Mouse (Mus musculus) lung, postnatal 0 days (tissue): ENCODE results near the gene Hist1h4j. TPM values are rescaled to one million over a fixed set of nuclear protein-coding genes. Genes with fewer than 3 reads are reported as not detected.

Experiments used
- ATAC-seq: fragments of 200-750 bp; cut with Nextera tagmentation; 2 replicates; pipeline ENCODE4 v1.8.0; 2017; ENCODE audit warnings: moderate library complexity
- DNase-seq: peaks from one replicate; pipeline ENCODE4 v3.0.0-alpha.2; 2016; ENCODE audit warnings: low spot score
- H3K27ac ChIP-seq: fragments of 300-500 bp; sonication (generic); 2 replicates; pipeline ENCODE4 v1.5.1; 2014; ENCODE audit warnings: antibody characterized with exemption, mild to moderate bottlenecking, low read length, mixed read lengths
- H3K27me3 ChIP-seq: fragments of 300-500 bp; sonication (generic); replicated peaks from 2 replicates; pipeline ENCODE4 v1.6.1; 2014; ENCODE audit warnings: low read length, mixed read lengths; ENCODE audit not compliant: insufficient read depth
- H3K36me3 ChIP-seq: fragments of 300-500 bp; sonication (generic); 2 replicates; pipeline ENCODE4 v1.6.1; 2014; ENCODE audit warnings: low read length, mixed read lengths; ENCODE audit not compliant: insufficient read depth
- H3K4me1 ChIP-seq: fragments of 300-500 bp; sonication (generic); 2 replicates; pipeline ENCODE4 v1.6.1; 2014; ENCODE audit warnings: antibody characterized with exemption, low read depth, low read length, mixed read lengths; ENCODE audit not compliant: insufficient read depth
- H3K4me2 ChIP-seq: fragments of 300-500 bp; sonication (generic); replicated peaks from 2 replicates; pipeline ENCODE4 v1.6.1; 2014; ENCODE audit warnings: low read depth, mild to moderate bottlenecking, low read length, moderate library complexity, mixed read lengths
- H3K4me3 ChIP-seq: fragments of 300-500 bp; sonication (generic); 2 replicates; pipeline ENCODE4 v1.5.1; 2014; ENCODE audit warnings: low read depth, low read length
- H3K9ac ChIP-seq: fragments of 300-500 bp; sonication (generic); replicated peaks from 2 replicates; pipeline ENCODE4 v1.6.1; 2014; ENCODE audit warnings: low read depth, mild to moderate bottlenecking
- H3K9me3 ChIP-seq: fragments of 300-500 bp; sonication (generic); 2 replicates; pipeline ENCODE4 v1.6.1; 2016; ENCODE audit warnings: low read length, mixed read lengths
- CTCF ChIP-seq: IDR thresholded peaks from 2 replicates; pipeline ENCODE4 v1.5.1; 2016; ENCODE audit warnings: antibody characterized with exemption, mild to moderate bottlenecking
- EP300 ChIP-seq: IDR thresholded peaks from 2 replicates; pipeline ENCODE4 v1.6.1; 2016; ENCODE audit warnings: antibody characterized with exemption, mild to moderate bottlenecking, control low read depth
- WGBS: fragments of 180-500 bp; shearing (Covaris S2); extraction: QIAGEN DNeasy Blood & Tissue Kit; methylation state at CpG from one replicate; pipeline ENCODE4 v1.1.7; 2014; 5-methylcytosine and 5-hydroxymethylcytosine counted together
- microRNA-seq: library from miRNA; unstranded; fragments of <30 nt; microRNA quantifications from one replicate; pipeline ENCODE4, GENCODE M21; 2016
- polyA plus RNA-seq: library from polyadenylated mRNA; unstranded; fragments of >200 nt; fragmentation: Nextera tagmentation; extraction: Ambion mirVana; gene quantifications from 2 replicates; pipeline ENCODE4 v1.2.1, GENCODE M21; 2015

The Hist1h4j gene
- polyA plus RNA-seq, 1 experiment from 2014 or later: not detected

DNA sequence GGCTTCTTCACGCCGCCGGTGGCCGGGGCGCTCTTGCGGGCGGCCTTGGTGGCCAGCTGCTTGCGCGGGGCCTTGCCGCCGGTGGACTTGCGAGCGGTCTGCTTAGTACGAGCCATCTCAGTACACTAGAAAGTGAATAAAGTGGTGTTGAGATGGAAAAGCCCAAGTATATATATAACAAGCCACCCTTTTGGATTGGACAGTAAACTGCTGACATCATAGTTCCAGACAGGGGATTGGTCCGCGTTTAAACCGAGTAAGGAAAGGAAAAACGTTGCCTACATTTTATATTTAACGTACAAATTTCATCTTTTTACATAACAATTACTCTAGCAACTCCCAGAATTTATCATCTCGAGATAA, 48.4 kb downstream of the Hist1h4j start, which contains the start of gene Hist1h3i:
TSS of gene Hist1h3i (minus strand) at position 116 of the 363 bp plus-strand sequence.
- WGBS: 0% methylated on average over 13 of the region's 20 CpGs
- peaks cover 10% of the 10 kb centered on the region; the same call in 1 of the 2 replicates for H3K4me1 ChIP-seq
- H3K4me3 ChIP-seq: peak within 1 kb of the TSS; percentile 34
- no peaks in the 10 kb centered on the region for H3K9me3 ChIP-seq
- TF ChIP-seq EP300: no peak
- TF ChIP-seq CTCF: no peak
- 0 out of 2 replicates have a peak within 1 kb of the TSS, but pooled peaks have one; percentile 16 for H3K9ac ChIP-seq
- peak within 1 kb of the TSS; percentile 56 for H3K4me2 ChIP-seq
- DNase-seq (peak; percentile 97), ATAC-seq (peak; percentile 62)
- no peaks in the 10 kb centered on the region for H3K36me3 ChIP-seq
- peak within 1 kb of the TSS; percentile 70 for H3K27ac ChIP-seq
- no peaks in the 10 kb centered on the region for H3K27me3 ChIP-seq

DNA sequence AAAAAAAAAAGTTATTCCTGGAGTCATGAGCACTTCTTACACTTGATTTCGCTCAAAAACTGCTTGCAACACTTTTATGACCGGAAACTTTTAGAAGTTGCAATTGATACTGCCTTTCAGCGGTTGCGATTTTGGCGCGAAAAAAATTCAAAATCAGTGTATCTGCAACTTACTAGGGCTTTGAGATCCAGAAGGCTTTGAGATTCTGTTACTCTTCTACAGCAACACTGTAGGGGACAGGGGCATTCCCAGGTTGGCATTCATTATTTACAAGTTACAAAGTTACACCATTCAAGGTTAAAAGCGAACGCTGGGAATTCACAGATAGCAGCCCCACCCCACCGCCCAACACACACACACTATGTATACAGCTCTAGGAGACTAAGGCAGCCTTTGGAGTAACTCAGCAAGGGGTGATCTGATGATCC, 48.9 kb downstream of the Hist1h4j start:
- 1% methylated on average over 9 of the region's 9 CpGs for WGBS
- H3K27ac ChIP-seq: peak overlapping the region; percentile 43; the same call in 1 of the 2 replicates
- DNase-seq (peak; percentile 50), ATAC-seq (no peak)
- peaks cover 10% of the 10 kb centered on the region; the same call in 1 of the 2 replicates for H3K4me1 ChIP-seq
- TF ChIP-seq CTCF: no peak
- no peak overlapping the region for H3K9ac ChIP-seq
- no peaks in the 10 kb centered on the region for H3K36me3 ChIP-seq
- H3K9me3 ChIP-seq: no peaks in the 10 kb centered on the region
- H3K4me2 ChIP-seq: peak overlapping the region; percentile 56
- no peaks in the 10 kb centered on the region for H3K27me3 ChIP-seq
- H3K4me3 ChIP-seq: peak overlapping the region; percentile 34

DNA sequence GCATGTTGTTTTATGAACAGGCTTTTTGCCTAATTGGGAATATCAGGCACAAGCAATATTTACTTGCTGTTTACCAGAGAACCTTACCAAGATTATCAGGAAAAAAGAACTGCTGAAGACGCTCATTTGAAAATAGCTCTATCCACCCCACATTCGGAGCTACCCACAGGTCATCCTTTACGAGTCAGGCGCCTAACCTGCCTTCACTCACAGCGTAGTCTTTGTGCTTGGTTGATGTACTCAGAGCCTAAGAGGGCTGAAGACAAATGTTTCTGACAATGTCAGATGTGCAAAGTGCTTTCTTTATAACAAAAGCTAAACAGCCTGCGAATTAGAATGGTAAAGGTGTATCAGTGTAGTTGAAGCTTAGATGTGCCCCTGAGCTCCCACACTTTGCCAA, 49.4 kb downstream of the Hist1h4j start:
- Histone ChIP-seq H3K27ac (no peak overlapping the region), H3K4me1 (peaks cover 10% of the 10 kb centered on the region; the same call in 1 of the 2 replicates), H3K27me3 (no peaks in the 10 kb centered on the region), H3K9ac (no peak overlapping the region), H3K4me2 (no peak overlapping the region), H3K4me3 (no peak overlapping the region), H3K9me3 (no peaks in the 10 kb centered on the region), H3K36me3 (no peaks in the 10 kb centered on the region)
- DNase-seq: no peak
- WGBS: 36% methylated on average over 6 of the region's 6 CpGs
- TF ChIP-seq EP300 (no peak), CTCF (no peak)
- ATAC-seq: no peak

Small RNAs within 50 kb of the gene (microRNA-seq; reads per million reads assigned to microRNA genes)
- gene Gm44357 (not detected), gene Gm44367 (not detected), gene Gm44454 (not detected)

Other genes starting within 250 kb of the Hist1h4j start
- gene AK157302, start 239.8 kb upstream of the Hist1h4j start, polyA plus RNA-seq: 0.31 and 0.39 TPM in 2 replicates
- gene Gm11273, start 233.6 kb upstream of the Hist1h4j start, polyA plus RNA-seq: 3.3 and 5.8 TPM in 2 replicates
- gene Zkscan8, start 203.9 kb upstream of the Hist1h4j start, polyA plus RNA-seq: 3.1 and 3.4 TPM in 2 replicates
- 0.06 TPM in 1 of 2 replicates, not detected in the other for gene Olfr1366, start 192.3 kb upstream of the Hist1h4j start, polyA plus RNA-seq
- gene Olfr1535, start 175.2 kb upstream of the Hist1h4j start, polyA plus RNA-seq: 0.05 TPM in 1 of 2 replicates, not detected in the other
- not detected in 2 replicates for gene Olfr1364, start 153.3 kb upstream of the Hist1h4j start, polyA plus RNA-seq
- gene Olfr1362, start 121.0 kb upstream of the Hist1h4j start, polyA plus RNA-seq: not detected in 2 replicates
- not detected in 2 replicates for gene Olfr11, start 92.5 kb upstream of the Hist1h4j start, polyA plus RNA-seq
- not detected in 2 replicates for gene Olfr1361, start 71.7 kb upstream of the Hist1h4j start, polyA plus RNA-seq
- not detected in 2 replicates for gene Olfr1360, start 57.7 kb upstream of the Hist1h4j start, polyA plus RNA-seq
- gene Olfr1359, start 37.0 kb upstream of the Hist1h4j start, polyA plus RNA-seq: not detected in 2 replicates
- not detected in 2 replicates for gene Hist1h2bl, start 18.9 kb upstream of the Hist1h4j start, polyA plus RNA-seq
- gene Hist1h2ai, start 18.6 kb upstream of the Hist1h4j start, polyA plus RNA-seq: 5.4 TPM in 1 of 2 replicates, not detected in the other
- 2.0 TPM in 1 of 2 replicates, not detected in the other for gene Hist1h3h, start 17.4 kb upstream of the Hist1h4j start, polyA plus RNA-seq
- gene Hist1h2bm, start 13.0 kb upstream of the Hist1h4j start, polyA plus RNA-seq: 0.66 and 0.67 TPM in 2 replicates
- gene Hist1h4k, start 15.4 kb downstream of the Hist1h4j start, polyA plus RNA-seq: 0.84 and 0.89 TPM in 2 replicates
- 7.5 and 9.4 TPM in 2 replicates for gene Hist1h2ak, start 18.8 kb downstream of the Hist1h4j start, polyA plus RNA-seq
- 1.1 and 1.3 TPM in 2 replicates for gene Hist1h2bn, start 19.1 kb downstream of the Hist1h4j start, polyA plus RNA-seq
- 1.4 and 2.4 TPM in 2 replicates for gene Hist1h1b, start 45.6 kb downstream of the Hist1h4j start, polyA plus RNA-seq
- gene Hist1h3i, start 48.3 kb downstream of the Hist1h4j start, polyA plus RNA-seq: 14.5 and 16.9 TPM in 2 replicates
- 1.3 TPM in 1 of 2 replicates, not detected in the other for gene Hist1h2an, start 52.2 kb downstream of the Hist1h4j start, polyA plus RNA-seq
- 0.61 and 0.95 TPM in 2 replicates for gene Hist1h2bp, start 52.4 kb downstream of the Hist1h4j start, polyA plus RNA-seq
- 3.0 and 4.5 TPM in 2 replicates for gene Hist1h2bq, start 75.1 kb downstream of the Hist1h4j start, polyA plus RNA-seq
- not detected in 2 replicates for gene Hist1h2ao, start 75.4 kb downstream of the Hist1h4j start, polyA plus RNA-seq
- 0.90 TPM in 1 of 2 replicates, not detected in the other for gene Hist1h4m, start 76.7 kb downstream of the Hist1h4j start, polyA plus RNA-seq
- 4.6 and 6.0 TPM in 2 replicates for gene Hist1h4n, start 97.1 kb downstream of the Hist1h4j start, polyA plus RNA-seq
- 382 and 386 TPM in 2 replicates for gene Hist1h2ap, start 98.4 kb downstream of the Hist1h4j start, polyA plus RNA-seq
- 3.0 and 3.8 TPM in 2 replicates for gene Hist1h2br, start 98.7 kb downstream of the Hist1h4j start, polyA plus RNA-seq
- gene Zfp184, start 210.0 kb downstream of the Hist1h4j start, polyA plus RNA-seq: 2.5 and 3.4 TPM in 2 replicates
- gene Pom121l2, start 246.1 kb downstream of the Hist1h4j start, polyA plus RNA-seq: not detected in 2 replicates